Mouse (Mus musculus): ENCODE results near the gene Faap20.

DNA sequence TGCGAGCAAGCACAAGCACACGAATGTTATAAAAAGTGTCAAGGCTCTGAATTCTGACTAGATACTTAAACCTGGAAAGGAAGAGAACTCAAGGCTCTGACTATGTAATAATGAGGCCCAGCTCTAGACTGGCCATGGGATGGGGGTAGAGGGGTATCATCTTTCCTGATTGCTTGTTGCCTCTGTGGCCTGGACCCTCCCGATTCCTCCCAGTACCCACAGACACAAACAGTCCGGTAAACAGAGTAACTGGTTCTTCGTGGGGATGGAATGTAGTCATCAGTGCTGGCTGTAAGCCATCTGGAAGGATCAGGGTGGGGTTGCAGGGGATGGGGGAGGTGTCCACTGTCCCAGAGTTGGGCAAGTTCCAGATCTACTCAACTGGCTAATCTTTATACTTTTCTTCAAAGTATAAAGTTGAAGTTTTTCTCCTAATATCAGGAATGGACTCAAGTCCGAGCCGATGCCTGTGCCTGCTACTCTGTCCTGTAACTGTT, 17.5 kb downstream of the Faap20 start:
- TF ChIP-seq SMC3 (IDR thresholded peaks at IDR 0.05; ENCODE audit: low read depth, low read length) (no peak), USF1 (IDR thresholded peaks at IDR 0.05; ENCODE audit: low read depth, low read length) (no peak), POLR2AphosphoS5 (IDR thresholded peaks at IDR 0.05; ENCODE audit: borderline replicate concordance, low read depth, low read length) (no peak), CTCF (IDR thresholded peaks at IDR 0.05 in 2 of 3, conservative IDR thresholded peaks at IDR 0.05 in 1 of 3; ENCODE audit: control insufficient read depth in 1 of 3, insufficient read depth in 1 of 3, low read depth in 2 of 3, low read length in 3 of 3, poor library complexity in 1 of 3, severe bottlenecking in 1 of 3) (no peak), NELFE (IDR thresholded peaks at IDR 0.05; ENCODE audit: low read depth, low read length) (no peak), E2F4 (IDR thresholded peaks at IDR 0.05; ENCODE audit: borderline replicate concordance, low read depth, low read length) (no peak), USF2 (IDR thresholded peaks at IDR 0.05; ENCODE audit: borderline replicate concordance in 1 of 2, insufficient read depth in 1 of 2, low read depth in 1 of 2, low read length in 2 of 2) (no peak), MAFK (IDR thresholded peaks at IDR 0.05; ENCODE audit: borderline replicate concordance, low read depth, low read length) (no peak), POLR2A (IDR thresholded peaks at IDR 0.05; ENCODE audit: control insufficient read depth in 1 of 2, insufficient read depth in 1 of 2, low read depth in 1 of 2, low read length in 2 of 2, poor library complexity in 1 of 2) (no peak), POLR2AphosphoS2 (IDR thresholded peaks at IDR 0.05; ENCODE audit: low read length) (no peak), MXI1 (IDR thresholded peaks at IDR 0.05; ENCODE audit: low read depth, low read length) (no peak)

Data from MEL (cell line).